Mouse (Mus musculus): ENCODE measurements around the gene Cpox.

Cpox gene

GRCm38 (mm10) chr16:58670643-58671042, 551 bp downstream of the Cpox start:
- no peak for DNase-seq

- no peak for DNase-seq
These were observed 1.3 kb downstream of the Cpox start for GRCm38 (mm10) chr16:58671212-58671985.

GRCm38 (mm10) chr16:58672396-58672795, 2.3 kb downstream of the Cpox start:
- DNase-seq: no peak

- no peak for DNase-seq
These were observed 3.8 kb downstream of the Cpox start for GRCm38 (mm10) chr16:58673811-58674410.

- no peak for DNase-seq
These were observed 5.2 kb downstream of the Cpox start for GRCm38 (mm10) chr16:58675256-58675655.

GRCm38 (mm10) chr16:58676156-58676555, 6.1 kb downstream of the Cpox start:
- DNase-seq: no peak

- DNase-seq: no peak
These were observed 6.5 kb downstream of the Cpox start for GRCm38 (mm10) chr16:58676633-58677032.

DNA sequence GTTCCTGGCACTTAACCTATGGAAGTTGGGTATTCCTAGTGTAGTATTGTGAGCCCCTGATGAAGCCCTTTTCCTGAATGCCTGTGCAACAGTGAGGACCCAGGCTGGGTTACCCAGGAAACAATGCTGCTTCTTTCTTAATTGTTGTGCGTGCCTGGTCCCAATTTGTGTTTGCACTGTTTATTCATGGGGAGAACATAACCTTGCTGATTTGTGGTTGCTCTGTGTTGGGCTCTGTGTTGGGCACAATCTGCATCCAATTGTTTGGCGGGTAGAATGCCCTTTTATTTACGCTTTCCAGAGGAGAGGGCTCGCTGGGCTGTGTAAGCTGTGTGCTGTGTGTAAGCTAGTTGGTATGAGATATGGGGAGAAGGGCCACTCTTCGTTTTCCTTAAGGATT, 7.4 kb downstream of the Cpox start:
- no peak for DNase-seq

DNA sequence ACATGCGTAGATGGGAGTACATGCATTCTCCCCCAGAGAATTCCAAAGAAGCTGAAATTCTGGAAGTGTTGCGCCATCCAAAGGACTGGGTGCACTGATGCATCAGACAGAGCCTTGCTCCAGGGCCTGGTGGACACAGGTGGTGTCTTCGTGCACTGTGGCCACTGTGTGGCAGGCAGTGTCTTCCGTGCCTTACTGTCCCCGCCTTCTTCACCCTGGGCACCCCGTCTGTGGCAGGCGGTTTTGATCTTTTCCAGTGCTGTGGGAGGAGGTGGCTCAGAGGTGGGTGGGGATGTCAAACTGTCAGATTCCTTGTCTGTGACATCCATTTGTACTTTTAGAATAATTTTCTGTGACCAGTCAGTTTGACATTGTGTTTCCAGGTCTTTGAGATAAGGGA, 8.6 kb downstream of the Cpox start:
- DNase-seq: no peak

DNA sequence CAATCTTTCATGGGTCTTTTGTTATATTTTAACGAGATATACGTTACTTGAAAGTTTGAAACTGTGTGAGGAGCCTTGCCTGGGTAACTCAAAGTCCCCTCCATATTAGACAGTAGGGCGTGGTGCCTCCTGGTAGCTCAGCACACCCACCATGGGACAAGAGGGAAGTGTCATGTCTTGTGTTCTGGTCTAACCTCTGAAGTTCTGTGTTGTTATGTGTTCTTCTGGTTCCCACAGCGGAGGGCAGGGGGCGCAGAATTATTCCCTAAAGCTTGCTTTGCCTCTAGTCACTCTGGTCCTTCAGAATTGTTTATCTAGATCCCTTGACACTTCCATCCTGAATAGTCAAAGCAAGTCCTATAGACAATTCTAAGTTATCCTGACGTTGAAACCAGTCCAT, 12.0 kb downstream of the Cpox start:
- DNase-seq: no peak

DNA sequence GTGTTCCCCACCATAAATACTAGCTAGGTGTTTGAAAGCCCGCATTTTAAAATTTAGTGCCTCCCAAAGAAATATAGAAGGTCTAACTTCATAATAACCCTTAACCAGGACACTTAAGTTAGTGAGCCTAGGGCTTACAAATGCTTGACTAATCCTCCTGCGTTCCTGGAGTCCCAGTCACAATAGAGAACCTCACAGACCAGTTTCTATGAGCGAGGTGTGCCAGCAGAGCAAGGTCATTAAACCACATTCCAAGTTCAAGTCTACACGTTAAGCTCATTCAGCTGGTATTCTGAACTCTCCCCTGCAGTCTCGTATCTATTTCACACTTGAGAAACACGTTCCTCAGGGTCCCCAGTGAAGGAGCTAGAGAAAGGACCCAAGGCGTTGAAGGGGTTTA, 12.8 kb downstream of the Cpox start:
- no peak for DNase-seq

GRCm38 (mm10) chr16:58683911-58684310, 13.8 kb downstream of the Cpox start:
- no peak for DNase-seq

DNA sequence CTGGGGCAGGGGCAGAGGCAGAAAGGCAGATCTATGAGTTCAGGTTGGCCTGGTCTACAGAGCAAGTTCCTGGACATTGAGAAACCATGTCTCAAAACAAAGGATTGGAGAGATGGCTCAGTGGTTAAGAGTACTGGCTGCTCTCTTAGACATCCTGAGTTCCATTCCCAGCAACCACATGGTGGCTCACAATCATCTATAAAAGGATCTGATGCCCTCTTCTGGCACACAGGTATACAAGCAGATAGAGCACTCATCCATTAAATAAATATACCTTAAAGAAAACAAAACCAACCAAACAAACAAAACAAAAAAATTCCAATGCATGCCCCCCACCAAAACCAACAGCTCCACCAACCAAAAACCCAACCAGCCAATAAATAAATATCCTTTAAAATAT, 14.4 kb downstream of the Cpox start:
- no peak for DNase-seq

GRCm38 (mm10) chr16:58685548-58686537, 15.8 kb downstream of the Cpox start:
- no peak for DNase-seq

- no peak for DNase-seq
These were observed 18.4 kb downstream of the Cpox start for GRCm38 (mm10) chr16:58688534-58688933.

GRCm38 (mm10) chr16:58689555-58690169, 19.6 kb downstream of the Cpox start:
- no peak for DNase-seq

GRCm38 (mm10) chr16:58690322-58690732, 20.2 kb downstream of the Cpox start:
- no peak for DNase-seq

- DNase-seq: no peak
These were observed 24.0 kb downstream of the Cpox start for GRCm38 (mm10) chr16:58694091-58694490.

DNA sequence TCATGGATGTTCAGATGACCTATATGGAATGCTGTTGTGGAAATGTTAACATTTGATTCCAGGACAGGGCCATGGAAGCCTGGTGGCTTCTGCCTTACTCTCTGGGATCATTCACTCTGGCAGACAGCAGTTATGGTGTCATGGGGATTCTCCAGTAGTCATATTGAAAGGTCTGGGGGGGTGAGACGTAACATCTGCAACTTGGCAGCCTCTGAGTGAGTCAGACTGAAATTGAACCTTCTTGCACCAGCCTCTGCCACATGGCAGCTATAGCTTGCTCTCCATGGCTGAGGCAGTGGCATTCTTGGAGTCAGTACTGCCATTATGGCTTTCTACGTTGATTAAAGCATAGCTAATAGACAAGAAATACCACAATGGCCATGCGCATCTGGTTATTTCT, 26.7 kb downstream of the Cpox start:
- DNase-seq: no peak

- DNase-seq: no peak
These were observed 27.2 kb downstream of the Cpox start for GRCm38 (mm10) chr16:58697261-58697660.

DNA sequence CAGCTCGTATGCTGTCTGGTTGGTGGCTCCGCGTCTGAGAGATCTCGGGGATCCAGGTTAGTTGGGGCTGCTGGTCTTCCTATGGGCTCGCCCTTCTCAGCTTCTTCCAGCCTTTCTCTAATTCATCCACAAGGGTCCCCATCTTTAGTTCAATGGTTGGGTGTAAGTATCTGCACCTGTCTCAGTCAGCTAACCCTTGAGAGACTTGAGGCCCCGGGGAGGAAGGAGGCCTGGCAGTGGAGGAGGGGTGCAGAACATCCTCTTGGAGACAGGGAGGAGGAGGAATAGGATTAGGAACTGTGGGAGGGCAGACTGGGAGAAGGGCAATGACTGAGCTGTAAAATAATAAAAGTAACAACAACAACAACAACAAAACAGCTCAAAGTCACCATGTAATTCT, 30.1 kb downstream of the Cpox start:
- DNase-seq: no peak

DNA sequence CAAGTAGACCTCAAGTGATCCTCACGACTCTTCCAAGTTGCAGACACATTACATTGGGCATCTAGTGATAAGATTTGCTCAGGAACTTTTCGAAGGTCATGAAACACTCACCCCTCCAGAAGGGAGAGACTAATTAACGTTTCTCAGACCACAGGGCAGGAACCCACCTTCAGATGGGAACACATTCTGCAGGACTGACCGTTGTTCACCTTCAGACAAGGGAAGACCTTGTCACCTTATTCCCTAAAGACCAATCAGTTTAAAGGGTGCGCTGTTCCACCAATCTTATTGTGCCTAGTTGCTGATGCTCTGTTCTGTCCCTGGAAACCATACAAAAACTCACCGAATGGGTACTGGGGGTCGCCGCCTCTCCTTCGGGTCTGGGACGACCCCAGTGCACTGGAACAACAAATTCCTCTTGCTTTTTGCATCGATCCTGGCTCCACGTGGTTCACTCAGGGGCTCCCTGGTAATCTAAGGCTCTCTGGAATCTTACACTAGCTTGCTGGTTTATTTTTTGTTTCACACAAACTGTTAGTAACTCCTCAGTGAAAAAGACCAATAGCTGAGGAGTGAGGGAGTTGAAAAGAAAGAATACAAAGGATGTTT, 30.8 kb downstream of the Cpox start:
- no peak for DNase-seq

DNA sequence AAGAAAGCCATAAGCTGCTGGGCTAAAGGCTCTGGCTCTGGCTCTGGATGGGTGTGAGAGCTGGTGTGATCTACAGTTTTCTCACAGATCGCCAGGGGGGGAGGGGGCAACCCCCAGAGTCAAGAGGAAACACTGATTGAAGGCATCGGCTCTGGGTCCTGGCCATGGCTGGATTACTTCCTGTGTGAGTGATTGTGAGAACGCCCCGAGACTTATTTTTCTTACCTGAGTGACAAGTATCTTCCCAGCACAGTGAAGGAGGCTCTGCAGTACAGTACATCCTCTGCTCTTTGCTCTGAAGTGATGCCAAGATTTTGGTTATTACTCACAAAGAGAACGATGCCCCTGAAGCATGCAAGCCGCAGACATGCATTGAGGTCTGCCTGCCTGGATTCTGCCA, 31.7 kb downstream of the Cpox start:
- DNase-seq: no peak
